Mouse (Mus musculus) MEL (cell line): ENCODE measurements around the gene Gtf2ird1. TPM values are rescaled to one million over a fixed set of nuclear protein-coding genes. Genes with fewer than 3 reads are reported as not detected.

Source experiments
- DNase-seq: peaks from one replicate; pipeline ENCODE4 v3.0.0; 2011; ENCODE audit warnings: low read depth, low spot score
- H3K27ac ChIP-seq: 2 replicates; pipeline ENCODE4 v1.5.1; 2012; ENCODE audit warnings: low read depth, mild to moderate bottlenecking, control low read depth, low read length, moderate library complexity; ENCODE audit not compliant: control insufficient read depth
- H3K27me3 ChIP-seq, 2 experiments: fragments of 150-350 bp in 1 of 2; sonication (generic) in 1 of 2; 2 replicates each; pipeline ENCODE4 v1.6.1; 2012; ENCODE audit warnings: low read length in 2 of 2, mild to moderate bottlenecking in 2 of 2, improper control_type of control experiment in 1 of 2, moderate library complexity in 1 of 2; ENCODE audit not compliant: insufficient read depth in 2 of 2, control insufficient read depth in 1 of 2
- H3K36me3 ChIP-seq, 2 experiments: 2 replicates each; pipeline ENCODE4 v1.6.1; 2012 to 2014; ENCODE audit warnings: low read length in 2 of 2, improper control_type of control experiment in 1 of 2, inconsistent platforms in 1 of 2, mild to moderate bottlenecking in 1 of 2; ENCODE audit not compliant: insufficient read depth in 2 of 2, control insufficient read depth in 1 of 2
- H3K4me1 ChIP-seq, 2 experiments: fragments of 150-350 bp in 1 of 2; sonication (generic) in 1 of 2; 2 replicates each; pipeline ENCODE4 v1.6.1; 2012; ENCODE audit warnings: low read length in 2 of 2, improper control_type of control experiment in 1 of 2, mild to moderate bottlenecking in 1 of 2; ENCODE audit not compliant: insufficient read depth in 2 of 2, control insufficient read depth in 1 of 2
- H3K4me3 ChIP-seq, 2 experiments: fragments of 150-350 bp in 1 of 2; sonication (generic) in 1 of 2; 2 replicates each; pipeline ENCODE4 v1.5.1; 2012; ENCODE audit warnings: low read depth in 2 of 2, low read length in 2 of 2, mild to moderate bottlenecking in 2 of 2, moderate library complexity in 2 of 2, control low read depth in 1 of 2, improper control_type of control experiment in 1 of 2; ENCODE audit not compliant: control insufficient read depth in 1 of 2, insufficient read depth in 1 of 2
- H3K79me2 ChIP-seq: 2 replicates; pipeline ENCODE4 v1.6.1; 2012; ENCODE audit warnings: mild to moderate bottlenecking, low read length, moderate library complexity; ENCODE audit not compliant: control insufficient read depth, poor library complexity, insufficient read depth
- H3K9ac ChIP-seq: 2 replicates; pipeline ENCODE4 v1.6.1; 2012; ENCODE audit warnings: low read depth, mild to moderate bottlenecking, control low read depth, low read length, moderate library complexity; ENCODE audit not compliant: control insufficient read depth, poor library complexity, severe bottlenecking
- H3K9me3 ChIP-seq: fragments of 150-350 bp; sonication (generic); replicated peaks from 2 replicates; pipeline ENCODE4 v1.6.1; 2012; ENCODE audit warnings: mild to moderate bottlenecking, low read length, improper control_type of control experiment, moderate library complexity; ENCODE audit not compliant: insufficient read depth
- BHLHE40 ChIP-seq: IDR thresholded peaks from 2 replicates; pipeline ENCODE4 v1.6.1; 2012; ENCODE audit warnings: low read depth, mild to moderate bottlenecking, inconsistent platforms, low read length, improper control_type of control experiment, borderline replicate concordance
- CHD1 ChIP-seq: IDR thresholded peaks from 2 replicates; pipeline ENCODE4 v1.6.1; 2012; ENCODE audit warnings: low read depth, mild to moderate bottlenecking, inconsistent platforms, low read length, improper control_type of control experiment
- CTCF ChIP-seq, 3 experiments: IDR thresholded peaks in 2 of 3; conservative IDR thresholded peaks in 1 of 3; 2 replicates each; pipeline ENCODE4 v1.5.1; 2011 to 2012; ENCODE audit warnings: low read length in 3 of 3, low read depth in 2 of 3, mild to moderate bottlenecking in 2 of 3, improper control_type of control experiment in 1 of 3, inconsistent platforms in 1 of 3, mixed read lengths in 1 of 3, moderate library complexity in 1 of 3; ENCODE audit not compliant: control insufficient read depth in 1 of 3, insufficient read depth in 1 of 3, poor library complexity in 1 of 3, severe bottlenecking in 1 of 3
- E2F4 ChIP-seq: IDR thresholded peaks from 2 replicates; pipeline ENCODE4 v1.6.1; 2011; ENCODE audit warnings: low read depth, low read length, improper control_type of control experiment, borderline replicate concordance
- ELF1 ChIP-seq: IDR thresholded peaks from 2 replicates; pipeline ENCODE4 v1.6.1; 2014; ENCODE audit warnings: low read depth, mild to moderate bottlenecking, inconsistent platforms, low read length, improper control_type of control experiment, moderate library complexity
- EP300 ChIP-seq, 2 experiments: IDR thresholded peaks; 2 replicates each; pipeline ENCODE4 v1.6.1; 2011; ENCODE audit warnings: improper control_type of control experiment in 2 of 2, low read length in 2 of 2, low read depth in 1 of 2, mild to moderate bottlenecking in 1 of 2
- GABPA ChIP-seq: IDR thresholded peaks from 2 replicates; pipeline ENCODE4 v1.6.1; 2012; ENCODE audit warnings: low read depth, mild to moderate bottlenecking, inconsistent platforms, low read length, improper control_type of control experiment, moderate library complexity
- GATA1 ChIP-seq: IDR thresholded peaks from 2 replicates; pipeline ENCODE4 v1.6.1; 2011; ENCODE audit warnings: low read depth, low read length, improper control_type of control experiment
- HCFC1 ChIP-seq: IDR thresholded peaks from 2 replicates; pipeline ENCODE4 v1.6.1; 2012; ENCODE audit warnings: low read depth, mild to moderate bottlenecking, inconsistent platforms, low read length, improper control_type of control experiment, moderate library complexity
- JUND ChIP-seq: IDR thresholded peaks from 2 replicates; pipeline ENCODE4 v1.6.1; 2011; ENCODE audit warnings: low read depth, mild to moderate bottlenecking, improper control_type of control experiment, low read length
- KAT2A ChIP-seq: conservative IDR thresholded peaks from 2 replicates; pipeline ENCODE4 v1.6.1; 2012; ENCODE audit warnings: low read depth, low read length, improper control_type of control experiment, inconsistent platforms
- MAFK ChIP-seq: IDR thresholded peaks from 2 replicates; pipeline ENCODE4 v1.6.1; 2011; ENCODE audit warnings: low read depth, mild to moderate bottlenecking, low read length, improper control_type of control experiment, borderline replicate concordance
- MAX ChIP-seq: IDR thresholded peaks from 2 replicates; pipeline ENCODE4 v1.6.1; 2011; ENCODE audit warnings: low read length, improper control_type of control experiment
- MAZ ChIP-seq: IDR thresholded peaks from 2 replicates; pipeline ENCODE4 v1.6.1; 2012; ENCODE audit warnings: low read depth, mild to moderate bottlenecking, inconsistent platforms, low read length, improper control_type of control experiment
- MEF2A ChIP-seq: IDR thresholded peaks from 2 replicates; pipeline ENCODE4 v1.6.1; 2014; ENCODE audit warnings: low read depth, mild to moderate bottlenecking, inconsistent platforms, low read length, improper control_type of control experiment; ENCODE audit not compliant: poor library complexity, insufficient replicate concordance, severe bottlenecking; ENCODE audit errors: extremely low read depth
- MXI1 ChIP-seq: IDR thresholded peaks from 2 replicates; pipeline ENCODE4 v1.6.1; 2011; ENCODE audit warnings: mild to moderate bottlenecking, low read depth, low read length, improper control_type of control experiment
- MYB ChIP-seq: IDR thresholded peaks from 2 replicates; pipeline ENCODE4 v1.6.1; 2011; ENCODE audit warnings: mild to moderate bottlenecking, low read depth, low read length, improper control_type of control experiment
- MYC ChIP-seq: IDR thresholded peaks from 2 replicates; pipeline ENCODE4 v1.6.1; 2011; ENCODE audit warnings: low read depth, mild to moderate bottlenecking, low read length, improper control_type of control experiment, moderate library complexity
- NELFE ChIP-seq: IDR thresholded peaks from 2 replicates; pipeline ENCODE4 v1.6.1; 2011; ENCODE audit warnings: low read depth, low read length, improper control_type of control experiment
- NRF1 ChIP-seq: IDR thresholded peaks from 2 replicates; pipeline ENCODE4 v1.6.1; 2014; ENCODE audit warnings: low read depth, mild to moderate bottlenecking, inconsistent platforms, low read length, improper control_type of control experiment, moderate library complexity; ENCODE audit not compliant: poor library complexity, insufficient read depth, severe bottlenecking
- POLR2A ChIP-seq, 2 experiments: IDR thresholded peaks; 2 replicates each; pipeline ENCODE4 v1.6.1; 2011 to 2012; ENCODE audit warnings: low read length in 2 of 2, mild to moderate bottlenecking in 2 of 2, control low read depth in 1 of 2, improper control_type of control experiment in 1 of 2, low read depth in 1 of 2, moderate library complexity in 1 of 2; ENCODE audit not compliant: control insufficient read depth in 1 of 2, insufficient read depth in 1 of 2, poor library complexity in 1 of 2
- POLR2AphosphoS2 ChIP-seq: IDR thresholded peaks from 2 replicates; pipeline ENCODE4 v1.6.1; 2011; ENCODE audit warnings: low read length, improper control_type of control experiment
- POLR2AphosphoS5 ChIP-seq: IDR thresholded peaks from 2 replicates; pipeline ENCODE4 v1.6.1; 2012; ENCODE audit warnings: low read depth, borderline replicate concordance, mild to moderate bottlenecking, inconsistent platforms, low read length, moderate library complexity, mixed read lengths
- RCOR1 ChIP-seq: IDR thresholded peaks from 2 replicates; pipeline ENCODE4 v1.6.1; 2012; ENCODE audit warnings: low read depth, mild to moderate bottlenecking, inconsistent platforms, low read length, improper control_type of control experiment
- SIN3A ChIP-seq: IDR thresholded peaks from 2 replicates; pipeline ENCODE4 v1.6.1; 2012; ENCODE audit warnings: low read length, improper control_type of control experiment, inconsistent platforms
- SMC3 ChIP-seq: IDR thresholded peaks from 2 replicates; pipeline ENCODE4 v1.6.1; 2011; ENCODE audit warnings: low read depth, low read length, improper control_type of control experiment
- TAL1 ChIP-seq: IDR thresholded peaks from 2 replicates; pipeline ENCODE4 v1.6.1; 2012; ENCODE audit warnings: mild to moderate bottlenecking, inconsistent platforms, low read length, moderate library complexity, mixed read lengths
- TBP ChIP-seq: IDR thresholded peaks from 2 replicates; pipeline ENCODE4 v1.8.0; 2011; ENCODE audit warnings: low read depth, low read length, improper control_type of control experiment
- TCF12 ChIP-seq: IDR thresholded peaks from 2 replicates; pipeline ENCODE4 v1.6.1; 2014; ENCODE audit warnings: low read depth, mild to moderate bottlenecking, inconsistent platforms, low read length, improper control_type of control experiment, moderate library complexity
- UBTF ChIP-seq: IDR thresholded peaks from 2 replicates; pipeline ENCODE4 v1.6.1; 2012; ENCODE audit warnings: low read depth, mild to moderate bottlenecking, inconsistent platforms, low read length, improper control_type of control experiment, moderate library complexity, borderline replicate concordance; ENCODE audit not compliant: insufficient read depth
- USF1 ChIP-seq: IDR thresholded peaks from 2 replicates; pipeline ENCODE4 v1.6.1; 2014; ENCODE audit warnings: low read depth, mild to moderate bottlenecking, inconsistent platforms, low read length, improper control_type of control experiment, moderate library complexity
- USF2 ChIP-seq, 2 experiments: IDR thresholded peaks; 2 replicates each; pipeline ENCODE4 v1.6.1; 2011 to 2012; ENCODE audit warnings: improper control_type of control experiment in 2 of 2, low read length in 2 of 2, borderline replicate concordance in 1 of 2, inconsistent platforms in 1 of 2, low read depth in 1 of 2, mild to moderate bottlenecking in 1 of 2; ENCODE audit not compliant: insufficient read depth in 1 of 2
- ZC3H11A ChIP-seq: IDR thresholded peaks from 2 replicates; pipeline ENCODE4 v1.6.1; 2012; ENCODE audit warnings: low read depth, mild to moderate bottlenecking, inconsistent platforms, low read length, improper control_type of control experiment
- ZKSCAN1 ChIP-seq: IDR thresholded peaks from 2 replicates; pipeline ENCODE4 v1.6.1; 2012; ENCODE audit warnings: low read depth, mild to moderate bottlenecking, inconsistent platforms, low read length, improper control_type of control experiment, moderate library complexity
- ZMIZ1 ChIP-seq: IDR thresholded peaks from 2 replicates; pipeline ENCODE4 v1.6.1; 2012; ENCODE audit warnings: low read depth, mild to moderate bottlenecking, inconsistent platforms, low read length, improper control_type of control experiment, moderate library complexity
- polyA plus RNA-seq, 2 experiments: library from polyadenylated mRNA; stranded (reverse) in 1 of 2; unstranded in 1 of 2; fragments of >175 nt in 1 of 2; fragments of >200 nt in 1 of 2; gene quantifications; 2 replicates each; pipeline versions ENCODE4 v1.2.1 to v1.2.4; 2012; ENCODE audit warnings: low replicate concordance in 2 of 2, low read depth in 1 of 2; ENCODE audit not compliant: insufficient read length in 2 of 2, insufficient read depth in 1 of 2, missing spikeins in 1 of 2
- total RNA-seq: library from RNA; depleted of rRNA; stranded (reverse); fragments of 300-350 nt; gene quantifications from 2 replicates; pipeline ENCODE4 v1.2.3, GENCODE M21; 2012

The Gtf2ird1 gene
- total and polyA plus RNA-seq, 3 experiments = 15.2 to 54.7 TPM; not detected in 1

GRCm38 (mm10) chr5:134325856-134326566 lies 130.5 kb downstream of the Gtf2ird1 start:
- H3K36me3 ChIP-seq = peaks cover 0 to 5% of the 10 kb centered on the region in 2 experiments; a peak in 2 of 4 replicates
- no peaks in the 10 kb centered on the region for H3K79me2 ChIP-seq
- peak; percentile 83 for DNase-seq
- peak overlapping the region; percentile 41 to 69 for H3K4me3 ChIP-seq
- H3K27ac ChIP-seq = peak overlapping the region; percentile 57
- H3K27me3 ChIP-seq = no peaks in the 10 kb centered on the region
- peaks cover 13 to 19% of the 10 kb centered on the region in 2 experiments for H3K4me1 ChIP-seq
- H3K9me3 ChIP-seq = no peaks in the 10 kb centered on the region
- peak overlapping the region; percentile 44 for H3K9ac ChIP-seq
- TF ChIP-seq MAFK (0 out of 2 replicates have a peak, but pooled peaks have one; percentile 45), USF1 (no peak), POLR2AphosphoS2 (no peak), NELFE (no peak), ZC3H11A (no peak), SIN3A (peak; percentile 77), CHD1 (no peak), POLR2AphosphoS5 (no peak), HCFC1 (peak; percentile 60), TBP (peak; percentile 97), MEF2A (no peak), EP300 (IDR thresholded peaks at IDR 0.05; ENCODE audit: low read depth in 1 of 2, low read length in 2 of 2) (peak; percentile 20 to 59; a peak in 2 of 4 replicates), ELF1 (0 out of 2 replicates have a peak, but pooled peaks have one; percentile 23), GATA1 (peak; percentile 67), MXI1 (peak; percentile 65), MYB (no peak), USF2 (IDR thresholded peaks at IDR 0.05; ENCODE audit: borderline replicate concordance in 1 of 2, insufficient read depth in 1 of 2, low read depth in 1 of 2, low read length in 2 of 2) (no peak), RCOR1 (peak; percentile 42; the same call in 1 of the 2 replicates), UBTF (0 out of 2 replicates have a peak, but pooled peaks have one; percentile 41), NRF1 (no peak), MAZ (peak; percentile 59; the same call in 1 of the 2 replicates), MAX (no peak), TCF12 (peak; percentile 66), KAT2A (0 out of 2 replicates have a peak, but pooled peaks have one; percentile 32), BHLHE40 (peak; percentile 34; the same call in 1 of the 2 replicates), GABPA (no peak), TAL1 (no peak), ZKSCAN1 (peak; percentile 74; the same call in 1 of the 2 replicates), E2F4 (no peak), MYC (0 out of 2 replicates have a peak, but pooled peaks have one; percentile 9), JUND (no peak), CTCF (IDR thresholded peaks at IDR 0.05 in 2 of 3, conservative IDR thresholded peaks at IDR 0.05 in 1 of 3; ENCODE audit: control insufficient read depth in 1 of 3, insufficient read depth in 1 of 3, low read depth in 2 of 3, low read length in 3 of 3, poor library complexity in 1 of 3, severe bottlenecking in 1 of 3) (no peak), SMC3 (no peak), POLR2A (IDR thresholded peaks at IDR 0.05; ENCODE audit: control insufficient read depth in 1 of 2, insufficient read depth in 1 of 2, low read depth in 1 of 2, low read length in 2 of 2, poor library complexity in 1 of 2) (no peak), ZMIZ1 (no peak)
